Mouse (Mus musculus) bone marrow, adult 2 months (tissue): ENCODE measurements around the gene Nrip1.

ENCODE experiments used
- CTCF ChIP-seq: fragments of 200-500 bp; IDR thresholded peaks from 2 replicates; pipeline ENCODE4 v1.5.1; 2011; ENCODE audit warnings: low read length, control low read depth; ENCODE audit not compliant: control insufficient read depth, insufficient read depth
- POLR2A ChIP-seq: fragments of 200-500 bp; IDR thresholded peaks from 2 replicates; pipeline ENCODE4 v1.6.1; 2011; ENCODE audit warnings: low read depth, mild to moderate bottlenecking, control low read depth, low read length, borderline replicate concordance; ENCODE audit not compliant: control insufficient read depth

DNA sequence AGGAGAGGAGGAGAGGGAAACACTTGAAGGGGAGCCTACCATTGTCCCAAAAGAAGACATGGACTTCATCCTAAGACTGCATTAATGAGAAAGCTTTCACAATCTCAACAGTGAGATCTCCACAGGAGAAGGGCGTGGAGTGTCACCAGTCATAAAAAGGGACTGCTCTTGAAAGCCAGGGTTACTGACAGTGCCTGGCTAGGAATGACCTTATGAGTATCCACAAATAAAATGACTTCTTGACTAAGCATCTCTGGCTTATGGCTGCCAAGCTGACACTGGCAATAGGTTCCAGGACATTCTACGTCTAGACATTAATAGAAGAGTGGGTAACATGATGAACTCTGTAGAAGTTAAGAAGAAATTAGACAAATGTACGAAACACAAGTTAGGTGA lies 48.3 kb downstream of the Nrip1 start:
- TF ChIP-seq CTCF (no peak), POLR2A (no peak)
